Mouse (Mus musculus) C2C12 (cell line): Measurements from ENCODE around the gene Btaf1. TPM values are rescaled to one million over a fixed set of nuclear protein-coding genes. Genes with fewer than 3 reads are reported as not detected.
A peak's percentile ranks its signal among the peaks of the same experiment; 100 is the strongest.

Source experiments
- H3K27me3 ChIP-seq: one replicate; pipeline ENCODE4 v1.6.1; 2011; ENCODE audit not compliant: control insufficient read depth, insufficient read depth, insufficient read length
- H3K36me3 ChIP-seq: one replicate; pipeline ENCODE4 v1.6.1; 2011; ENCODE audit not compliant: control insufficient read depth, insufficient read depth
- H3K4me3 ChIP-seq: one replicate; pipeline ENCODE4 v1.5.1; 2011; ENCODE audit warnings: mild to moderate bottlenecking, control low read depth; ENCODE audit not compliant: poor library complexity, insufficient read depth, severe bottlenecking
- H3K79me2 ChIP-seq: one replicate; pipeline ENCODE4 v1.6.1; 2011; ENCODE audit not compliant: control insufficient read depth, insufficient read depth
- H3K79me3 ChIP-seq: one replicate; pipeline ENCODE4 v1.6.1; 2011; ENCODE audit warnings: low read depth, control low read depth
- H3ac ChIP-seq: one replicate; pipeline ENCODE3; 2011; ENCODE audit warnings: low read depth; ENCODE audit not compliant: control insufficient read depth, insufficient read length
- CEBPB ChIP-seq: IDR thresholded peaks from one replicate; pipeline ENCODE4 v1.6.1; 2011; ENCODE audit warnings: low read depth, mild to moderate bottlenecking, control low read depth, moderate library complexity
- CTCF ChIP-seq: IDR thresholded peaks from one replicate; pipeline ENCODE4 v1.5.1; 2011; ENCODE audit not compliant: control insufficient read depth, insufficient read depth, insufficient read length
- FOSL1 ChIP-seq: IDR thresholded peaks from one replicate; pipeline ENCODE4 v1.8.0; 2011; ENCODE audit warnings: mild to moderate bottlenecking, low read length; ENCODE audit not compliant: poor library complexity, insufficient read depth, severe bottlenecking
- MAX ChIP-seq: IDR thresholded peaks from one replicate; pipeline ENCODE4 v1.6.1; 2011; ENCODE audit warnings: mild to moderate bottlenecking, control low read depth
- MYOD1 ChIP-seq: IDR thresholded peaks from one replicate; pipeline ENCODE4 v1.6.1; 2011; ENCODE audit warnings: low read depth; ENCODE audit not compliant: control insufficient read depth, insufficient read length
- MYOG ChIP-seq: IDR thresholded peaks from one replicate; pipeline ENCODE4 v1.6.1; 2011; ENCODE audit not compliant: control insufficient read depth, insufficient read length; ENCODE audit errors: extremely low read depth
- USF1 ChIP-seq: IDR thresholded peaks from one replicate; pipeline ENCODE4 v1.6.1; 2011; ENCODE audit warnings: low read depth, mild to moderate bottlenecking, control low read depth, moderate library complexity
- polyA plus RNA-seq: library from polyadenylated mRNA; unstranded; fragments of >200 nt; fragmentation: generic; extraction: Trizol; gene quantifications from one replicate; pipeline ENCODE4 v1.2.1, GENCODE M21; 2012; ENCODE audit warnings: missing spikeins

The Btaf1 gene
- polyA plus RNA-seq, 1 experiment, result 5.3 TPM

DNA sequence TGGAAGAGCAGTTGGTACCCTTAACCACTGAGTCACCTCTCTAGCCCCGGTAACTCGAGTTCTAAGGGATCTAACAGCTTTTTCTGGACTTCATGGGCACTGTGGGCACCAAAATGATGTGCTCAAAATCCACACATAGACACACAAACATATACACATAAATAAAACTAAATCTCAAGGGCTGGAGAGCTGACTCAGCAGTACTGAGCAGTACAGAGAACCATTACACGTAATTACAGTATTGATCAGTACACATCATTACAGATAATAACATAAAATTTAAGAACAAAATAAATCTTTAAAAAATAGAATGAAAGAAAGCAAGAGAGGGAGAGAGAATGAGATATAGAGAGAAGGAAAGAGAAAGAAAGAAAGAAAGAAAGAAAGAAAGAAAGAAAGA lies 16.7 kb upstream of the Btaf1 start:
- no peaks in the 10 kb centered on the region for H3K79me2 ChIP-seq
- no peaks in the 10 kb centered on the region for H3K36me3 ChIP-seq
- H3ac ChIP-seq, result no peak overlapping the region
- TF ChIP-seq FOSL1 (no peak), MAX (no peak), MYOD1 (no peak), MYOG (no peak), CTCF (no peak), USF1 (no peak)
- no peaks in the 10 kb centered on the region for H3K79me3 ChIP-seq
- H3K27me3 ChIP-seq, result no peaks in the 10 kb centered on the region
- H3K4me3 ChIP-seq, result no peak overlapping the region

DNA sequence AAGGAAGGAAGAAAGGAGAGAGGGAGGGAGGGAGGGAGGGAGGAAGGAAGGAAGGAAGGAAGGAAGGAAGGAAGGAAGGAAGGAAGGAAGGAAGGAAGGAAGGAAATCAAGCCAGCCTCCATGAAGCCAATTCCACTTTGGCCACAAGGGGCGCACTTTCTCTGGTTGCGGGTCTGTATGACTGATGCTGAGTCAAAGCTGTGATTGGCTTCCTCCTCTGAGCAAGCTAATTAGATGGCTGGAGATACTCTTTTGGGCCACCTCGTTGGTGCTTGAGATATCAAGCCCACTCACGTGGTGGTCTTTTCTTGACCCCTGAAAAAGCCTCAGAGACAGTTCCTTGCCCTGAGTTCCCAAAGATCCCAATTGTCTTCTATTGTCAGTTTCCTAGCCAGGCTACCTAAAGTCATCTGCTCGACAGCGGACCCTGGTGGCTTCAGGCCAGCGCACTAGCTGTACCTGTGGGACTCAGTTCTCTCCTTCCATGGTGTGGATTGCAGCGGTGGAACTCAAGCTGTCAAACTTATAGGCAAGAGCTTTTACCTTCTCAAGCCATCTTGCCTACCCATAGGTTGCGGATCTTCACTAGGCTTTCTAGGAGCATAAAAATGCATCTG lies 16.1 kb upstream of the Btaf1 start:
- no peak overlapping the region for H3ac ChIP-seq
- H3K79me2 ChIP-seq, result no peaks in the 10 kb centered on the region
- no peaks in the 10 kb centered on the region for H3K36me3 ChIP-seq
- peak; percentile 45 for TF ChIP-seq CTCF
- TF ChIP-seq MAX, result no peak
- H3K79me3 ChIP-seq, result no peaks in the 10 kb centered on the region
- no peaks in the 10 kb centered on the region for H3K27me3 ChIP-seq
- H3K4me3 ChIP-seq, result no peak overlapping the region

DNA sequence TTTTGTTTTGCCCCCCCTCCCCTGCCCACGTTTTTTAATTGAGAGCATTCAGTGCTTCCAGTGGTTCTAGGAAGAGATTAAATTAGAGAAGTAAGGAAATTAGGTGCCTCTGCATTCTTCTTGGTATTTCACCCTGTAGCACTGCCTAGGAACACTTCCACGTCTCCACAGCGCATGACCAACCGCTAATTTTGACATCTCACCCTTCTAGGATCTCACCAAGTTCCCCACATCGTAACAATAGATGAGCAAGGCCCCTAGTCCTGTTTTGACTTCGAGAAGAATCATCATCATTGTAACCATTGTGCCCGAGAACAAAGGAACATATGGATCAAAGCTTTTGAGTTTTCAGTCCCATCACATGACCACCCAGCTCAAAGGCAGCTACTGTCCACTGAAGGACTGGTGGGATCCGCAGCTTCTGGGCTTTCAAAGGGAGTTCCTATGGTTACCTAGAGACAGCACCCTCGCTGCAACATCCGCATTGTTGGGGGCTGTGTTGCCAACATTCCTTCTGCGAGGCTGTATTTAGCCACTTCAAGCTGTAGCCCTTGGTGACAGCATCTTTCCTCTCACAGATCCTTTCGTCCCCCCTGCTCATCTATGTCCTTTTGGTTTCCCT lies 15.3 kb upstream of the Btaf1 start:
- no peaks in the 10 kb centered on the region for H3K79me2 ChIP-seq
- TF ChIP-seq CTCF (no peak), MAX (no peak), MYOG (no peak), CEBPB (no peak), MYOD1 (no peak), USF1 (no peak), FOSL1 (no peak)
- no peaks in the 10 kb centered on the region for H3K79me3 ChIP-seq
- H3K36me3 ChIP-seq, result no peaks in the 10 kb centered on the region
- H3ac ChIP-seq, result no peak overlapping the region
- H3K27me3 ChIP-seq, result no peaks in the 10 kb centered on the region
- H3K4me3 ChIP-seq, result no peak overlapping the region

DNA sequence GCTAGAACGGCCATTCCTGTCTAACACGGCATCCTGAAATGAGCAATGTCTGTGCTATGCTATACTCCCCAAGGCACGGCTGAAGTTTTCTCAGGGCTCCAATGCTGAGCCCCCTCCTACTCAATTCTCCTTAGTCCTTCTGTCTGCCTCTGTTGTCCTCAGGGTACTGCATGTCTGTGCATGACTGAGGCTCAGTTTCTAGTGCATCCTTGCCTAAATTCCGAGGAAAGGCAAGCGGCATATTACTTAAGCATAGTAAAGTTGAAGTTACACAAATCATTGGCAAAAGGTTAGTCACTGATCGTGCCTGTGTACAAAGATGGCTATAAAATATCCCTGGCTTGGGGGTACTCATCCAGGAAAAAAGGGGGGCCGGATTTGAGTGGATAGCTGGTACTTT lies 12.8 kb upstream of the Btaf1 start:
- no peak overlapping the region for H3K4me3 ChIP-seq
- H3K27me3 ChIP-seq, result no peaks in the 10 kb centered on the region
- H3K79me2 ChIP-seq, result no peaks in the 10 kb centered on the region
- H3ac ChIP-seq, result no peak overlapping the region
- no peaks in the 10 kb centered on the region for H3K36me3 ChIP-seq
- no peaks in the 10 kb centered on the region for H3K79me3 ChIP-seq
- TF ChIP-seq FOSL1 (no peak), CEBPB (no peak), MAX (no peak), MYOG (no peak), USF1 (no peak), MYOD1 (no peak), CTCF (no peak)

DNA sequence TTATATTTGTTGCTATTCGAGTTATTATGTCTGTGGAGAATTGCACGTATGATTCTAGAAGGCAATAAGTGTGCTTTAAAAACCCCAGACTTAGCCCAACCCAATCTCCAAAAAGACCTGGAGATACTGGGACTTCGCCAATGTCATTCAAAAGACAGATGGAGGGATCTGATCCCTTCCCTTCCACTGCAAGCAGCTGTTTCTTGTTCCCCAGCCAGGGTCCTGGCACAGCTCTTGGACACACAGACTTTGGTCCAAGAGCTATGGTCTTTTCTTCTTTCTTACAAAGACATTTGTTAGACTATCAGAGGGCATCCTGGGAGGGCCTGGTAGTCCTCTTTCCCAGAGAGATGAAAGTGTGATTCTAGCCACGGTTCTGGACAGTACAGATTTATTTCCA lies 9.7 kb upstream of the Btaf1 start:
- H3K79me2 ChIP-seq, result no peaks in the 10 kb centered on the region
- no peaks in the 10 kb centered on the region for H3K79me3 ChIP-seq
- no peak overlapping the region for H3K4me3 ChIP-seq
- no peaks in the 10 kb centered on the region for H3K36me3 ChIP-seq
- TF ChIP-seq USF1 (no peak), MAX (no peak), MYOD1 (no peak), CEBPB (no peak), MYOG (no peak), CTCF (no peak), FOSL1 (no peak)
- no peaks in the 10 kb centered on the region for H3K27me3 ChIP-seq
- H3ac ChIP-seq, result no peak overlapping the region

DNA sequence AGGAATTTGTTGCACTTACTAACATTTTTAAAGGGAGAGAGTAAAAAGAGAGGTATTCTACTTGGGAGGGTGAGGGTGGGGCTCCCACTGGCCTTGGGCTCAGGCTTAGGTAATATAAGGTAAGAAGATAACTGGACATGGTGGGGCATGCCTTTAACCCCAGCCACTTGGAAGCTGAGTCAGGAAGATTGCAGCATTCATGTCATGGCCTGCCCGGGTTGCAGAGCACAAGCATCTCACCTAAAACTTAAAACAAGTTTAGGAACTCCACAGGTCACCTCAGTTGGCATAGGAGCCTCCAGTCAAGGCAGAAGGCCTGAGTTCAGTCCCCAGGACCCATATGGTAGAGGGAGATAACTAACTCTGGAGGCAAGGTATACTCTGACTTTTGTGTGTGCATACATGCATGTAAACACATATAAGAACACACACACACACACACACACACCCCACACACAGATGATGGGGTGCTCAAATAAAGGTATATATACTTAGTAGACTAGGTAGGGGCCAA lies 8.9 kb upstream of the Btaf1 start:
- H3K79me2 ChIP-seq, result no peaks in the 10 kb centered on the region
- H3K27me3 ChIP-seq, result no peaks in the 10 kb centered on the region
- H3ac ChIP-seq, result no peak overlapping the region
- TF ChIP-seq MAX, result no peak
- TF ChIP-seq FOSL1, result no peak
- no peak for TF ChIP-seq MYOG
- H3K4me3 ChIP-seq, result no peak overlapping the region
- H3K36me3 ChIP-seq, result no peaks in the 10 kb centered on the region
- no peaks in the 10 kb centered on the region for H3K79me3 ChIP-seq
